In the genomic region with DNA sequence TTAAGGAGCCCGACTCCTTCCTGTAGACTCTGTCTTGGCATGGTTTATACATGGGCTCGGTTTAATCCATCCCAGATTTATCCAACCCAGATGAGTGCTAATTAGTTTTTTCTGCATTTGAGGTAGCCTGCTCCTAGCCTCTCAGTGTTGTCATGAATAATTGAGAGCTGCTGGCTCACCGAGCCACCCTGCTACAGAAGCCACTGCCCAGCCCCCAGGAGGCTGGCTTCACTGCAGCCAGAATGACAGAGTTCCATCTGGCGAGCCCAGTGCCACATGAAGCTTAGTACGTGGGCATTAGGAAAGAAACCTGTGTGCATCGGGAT, we compare ENCODE assay signal across 11 mouse cellular contexts. TPM values are rescaled to one million over a fixed set of nuclear protein-coding genes. Genes with fewer than 3 reads are reported as not detected.
DNase-seq lines count a peak whose midpoint lies in the region; ATAC-seq lines count a peak whose summit lies in the region.
"Had no signal": no experiment of that assay in that cellular context is flagged by ENCODE, and none has a peak within 500 bp of the region (broad histone marks: within the 10 kb centered on the region; RNA-seq: fewer than 3 reads in every experiment).

No protein-coding gene starts in this region.

- H3K4me2 ChIP-seq in midbrain, embryonic 12.5 days (replicated peaks), result no peak overlapping the region
- H3K4me2 ChIP-seq: liver, embryonic 15.5 days had no signal

- no peak overlapping the region for H3K4me3 ChIP-seq in hindbrain, embryonic 10.5 days
- no peak overlapping the region for H3K4me3 ChIP-seq in midbrain, embryonic 12.5 days
- H3K4me3 ChIP-seq: liver, embryonic 15.5 days had no signal

- H3K36me3 ChIP-seq in hindbrain, embryonic 10.5 days, result no peaks in the 10 kb centered on the region
- no peaks in the 10 kb centered on the region for H3K36me3 ChIP-seq in midbrain, embryonic 12.5 days
- H3K36me3 ChIP-seq: liver, embryonic 15.5 days had no signal

- H3K9ac ChIP-seq in midbrain, embryonic 12.5 days (replicated peaks), result no peak overlapping the region
- H3K9ac ChIP-seq: liver, embryonic 15.5 days had no signal

- WGBS in hindbrain, embryonic 10.5 days, result 41% methylated on average over 6 of the region's 6 CpGs
- WGBS in midbrain, embryonic 12.5 days, result 25% methylated on average over 6 of the region's 6 CpGs

- DNase-seq in embryo, embryonic 11 days, result peak; percentile 35
- DNase-seq in embryo, embryonic 10.5 days (ENCODE audit: low spot score), result no peak
- DNase-seq in cerebellum, postnatal 25 days, result peak; percentile 55 to 69
- no peak for DNase-seq in hindbrain, embryonic 10.5 days (ENCODE audit: low spot score)
- no peak for DNase-seq in T-cell, adult 2 months (ENCODE audit: low spot score)
- no peak for DNase-seq in spleen, postnatal 4 days (ENCODE audit: low spot score in 2 of 2)
- DNase-seq in heart, postnatal 4 days, result no peak
- DNase-seq: kidney, adult 9 months; right cerebral cortex, postnatal 14 days had no signal

- peak; percentile 74 for ATAC-seq in midbrain, embryonic 12.5 days (ENCODE audit: low FRiP score, low read depth)

- H3K27me3 ChIP-seq in hindbrain, embryonic 10.5 days (ENCODE audit: insufficient read depth, poor library complexity, severe bottlenecking), result no peaks in the 10 kb centered on the region
- H3K27me3 ChIP-seq in midbrain, embryonic 12.5 days, result no peaks in the 10 kb centered on the region
- H3K27me3 ChIP-seq: liver, embryonic 15.5 days had no signal

- H3K27ac ChIP-seq in hindbrain, embryonic 10.5 days, result peak overlapping the region; percentile 50
- H3K27ac ChIP-seq in midbrain, embryonic 12.5 days (replicated peaks), result peak overlapping the region; percentile 65
- H3K27ac ChIP-seq: liver, embryonic 15.5 days had no signal

- peaks cover 23% of the 10 kb centered on the region for H3K4me1 ChIP-seq in hindbrain, embryonic 10.5 days (replicated peaks)
- H3K4me1 ChIP-seq in midbrain, embryonic 12.5 days, result peaks cover 13% of the 10 kb centered on the region
- H3K4me1 ChIP-seq: liver, embryonic 15.5 days had no signal

- no peaks in the 10 kb centered on the region for H3K9me3 ChIP-seq in hindbrain, embryonic 10.5 days
- H3K9me3 ChIP-seq in midbrain, embryonic 12.5 days, result no peaks in the 10 kb centered on the region
- H3K9me3 ChIP-seq: liver, embryonic 15.5 days had no signal

RNA-seq across cellular contexts. Expression of gene Tmem117, which starts 30.0 kb away (rescaled TPM):
- 1.0 and 1.2 TPM in 2 replicates for polyA plus RNA-seq in hindbrain, embryonic 10.5 days (2016; fragmentation: Nextera tagmentation; extraction: Ambion mirVana)
- 1.7 and 2.2 TPM in 2 replicates for polyA plus RNA-seq in midbrain, embryonic 12.5 days (2016; fragmentation: Nextera tagmentation; extraction: Ambion mirVana)
- total RNA-seq in heart, postnatal 4 days (2021), result 1 to 10 TPM; 8.1 to 9.2 TPM

Comparison
In these comparisons a context has a peak if more than half of its experiments do, and no peak if none do; other contexts are left out.
1. DNase-seq: peak in embryo, embryonic 11 days (single experiment) and cerebellum, postnatal 25 days (2 of 2); none in embryo, embryonic 10.5 days (single experiment), hindbrain, embryonic 10.5 days (single experiment), T-cell, adult 2 months (single experiment), spleen, postnatal 4 days (0 of 2) and heart, postnatal 4 days (single experiment).